Mouse (Mus musculus) limb, embryonic 15.5 days (tissue): ENCODE data around the gene Nsl1. TPM values are rescaled to one million over a fixed set of nuclear protein-coding genes. Genes with fewer than 3 reads are reported as not detected.

Source experiments
- ATAC-seq: fragments of 200-750 bp; cut with Nextera tagmentation; 2 replicates; pipeline ENCODE4 v1.8.0; 2017; ENCODE audit warnings: low read depth, moderate TSS enrichment; ENCODE audit not compliant: insufficient number of reproducible peaks, low FRiP score, low TSS enrichment
- H3K27ac ChIP-seq: fragments of 300-500 bp; sonication (generic); 2 replicates; pipeline ENCODE4 v1.5.1; 2015; ENCODE audit warnings: moderate library complexity, mild to moderate bottlenecking, inconsistent platforms
- H3K27me3 ChIP-seq: fragments of 300-500 bp; sonication (generic); 2 replicates; pipeline ENCODE4 v1.6.1; 2015; ENCODE audit warnings: inconsistent platforms
- H3K36me3 ChIP-seq: fragments of 300-500 bp; sonication (generic); 2 replicates; pipeline ENCODE4 v1.6.1; 2015; ENCODE audit warnings: inconsistent platforms
- H3K4me1 ChIP-seq: fragments of 300-500 bp; sonication (generic); 2 replicates; pipeline ENCODE4 v1.6.1; 2015; ENCODE audit warnings: inconsistent platforms
- H3K4me2 ChIP-seq: fragments of 300-500 bp; sonication (generic); 2 replicates; pipeline ENCODE4 v1.6.1; 2015; ENCODE audit warnings: mild to moderate bottlenecking, inconsistent platforms
- H3K4me3 ChIP-seq: fragments of 300-500 bp; sonication (generic); 2 replicates; pipeline ENCODE4 v1.5.1; 2015; ENCODE audit warnings: mild to moderate bottlenecking, inconsistent platforms
- H3K9ac ChIP-seq: fragments of 300-500 bp; sonication (generic); 2 replicates; pipeline ENCODE4 v1.6.1; 2015; ENCODE audit warnings: inconsistent platforms
- H3K9me3 ChIP-seq: fragments of 300-500 bp; sonication (generic); 2 replicates; pipeline ENCODE4 v1.6.1; 2016; ENCODE audit warnings: inconsistent platforms
- WGBS: fragments of 180-500 bp; shearing (Covaris S2); methylation state at CpG from one replicate; pipeline ENCODE4 v1.1.7; 2015; 5-methylcytosine and 5-hydroxymethylcytosine counted together
- polyA plus RNA-seq: library from polyadenylated mRNA; unstranded; fragments of >200 nt; fragmentation: Nextera tagmentation; extraction: Ambion mirVana; gene quantifications from 2 replicates; pipeline ENCODE4 v1.2.1, GENCODE M21; 2015

The Nsl1 gene
- polyA plus RNA-seq, 1 experiment from 2014 or later = 19.4 TPM

DNA sequence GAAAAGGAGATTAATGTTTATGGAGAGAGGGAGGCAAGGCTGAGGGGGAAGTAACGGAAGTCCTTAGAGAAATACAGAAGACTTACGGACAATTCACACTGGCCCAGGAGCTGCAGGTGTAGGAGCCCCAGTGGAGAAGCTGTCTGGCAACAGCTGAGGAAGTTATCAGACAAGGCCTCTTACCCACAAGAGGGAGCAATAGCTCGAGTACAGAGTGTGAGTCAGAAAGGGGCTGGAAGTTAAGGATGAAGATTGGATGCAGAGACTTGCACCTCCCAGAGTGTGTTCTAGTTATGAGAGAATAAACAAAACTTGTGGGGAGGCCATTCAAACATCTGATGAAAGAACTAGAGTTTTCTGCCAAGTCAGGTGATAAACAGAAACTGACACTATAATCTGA is 5.4 kb upstream of the Nsl1 start:
- no peak for ATAC-seq
- 63% methylated on average over 3 of the region's 3 CpGs for WGBS
- 0 out of 2 replicates have a peak, but pooled peaks cover 8% of the 10 kb centered on the region for H3K4me1 ChIP-seq
- H3K9me3 ChIP-seq = no peaks in the 10 kb centered on the region
- H3K27ac ChIP-seq = no peak overlapping the region
- H3K4me2 ChIP-seq = no peak overlapping the region
- H3K9ac ChIP-seq = no peak overlapping the region
- no peak overlapping the region for H3K4me3 ChIP-seq
- no peaks in the 10 kb centered on the region for H3K27me3 ChIP-seq
- 0 out of 2 replicates have a peak, but pooled peaks cover 3% of the 10 kb centered on the region for H3K36me3 ChIP-seq

DNA sequence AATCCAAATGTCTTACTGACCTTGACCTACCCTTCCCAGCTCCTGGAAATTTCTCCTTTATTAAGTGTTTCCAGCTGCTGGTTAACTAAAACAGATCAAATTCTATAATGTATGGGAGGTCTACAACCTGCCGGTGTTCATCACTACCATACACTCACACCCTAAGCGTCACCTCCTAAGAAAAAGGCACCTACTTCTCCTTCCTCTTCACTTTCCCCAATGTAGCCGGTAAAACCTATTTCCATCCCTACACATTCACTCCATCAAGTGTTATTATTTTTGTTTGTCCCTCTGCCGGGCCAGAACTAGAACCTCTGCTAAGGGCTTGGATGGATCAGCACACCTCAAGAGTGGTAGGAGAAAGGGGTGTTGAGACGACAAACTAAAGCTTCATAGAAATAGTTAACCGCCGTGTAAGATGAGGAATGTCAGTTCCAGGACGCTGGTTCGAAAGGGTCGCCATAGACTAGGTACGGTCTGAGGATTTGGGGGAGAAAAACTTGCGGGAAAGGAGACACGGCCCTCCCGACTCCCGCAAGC is 501 bp upstream of the Nsl1 start:
- peak overlapping the region; percentile 51 for H3K27ac ChIP-seq
- WGBS = 1% methylated on average over 15 of the region's 15 CpGs
- peak overlapping the region; percentile 74 for H3K9ac ChIP-seq
- H3K4me1 ChIP-seq = peaks cover 16% of the 10 kb centered on the region
- peak overlapping the region; percentile 77 for H3K4me2 ChIP-seq
- H3K36me3 ChIP-seq = peaks cover 15% of the 10 kb centered on the region; the same call in 1 of the 2 replicates
- H3K27me3 ChIP-seq = no peaks in the 10 kb centered on the region
- H3K4me3 ChIP-seq = peak overlapping the region; percentile 83
- no peak for ATAC-seq
- no peaks in the 10 kb centered on the region for H3K9me3 ChIP-seq

DNA sequence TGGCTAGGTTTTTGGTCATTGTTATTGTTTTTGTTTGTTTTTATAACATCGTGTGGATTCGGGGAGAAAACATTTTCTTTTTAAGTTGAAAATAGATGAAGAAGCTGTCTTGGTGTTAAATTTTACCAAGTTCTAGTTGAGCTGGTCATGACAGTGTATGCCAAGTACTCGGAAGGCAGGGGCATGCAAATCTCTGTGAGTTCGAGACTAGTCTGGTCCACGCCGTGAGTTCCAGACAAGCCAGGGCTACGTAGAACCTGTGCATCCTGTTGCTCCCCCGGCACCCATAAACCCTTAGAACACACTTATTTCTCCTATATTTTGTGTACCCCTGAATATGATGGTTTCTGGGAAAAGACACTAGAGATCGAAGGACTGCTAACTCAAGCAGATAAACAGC is 888 bp downstream of the Nsl1 start:
- H3K4me2 ChIP-seq = peak overlapping the region; percentile 77
- H3K9me3 ChIP-seq = no peaks in the 10 kb centered on the region
- no peak overlapping the region for H3K27ac ChIP-seq
- H3K27me3 ChIP-seq = no peaks in the 10 kb centered on the region
- peaks cover 27% of the 10 kb centered on the region for H3K36me3 ChIP-seq
- WGBS = 56% methylated on average over 9 of the region's 9 CpGs
- ATAC-seq = no peak
- H3K4me1 ChIP-seq = peaks cover 16% of the 10 kb centered on the region
- no peak overlapping the region for H3K9ac ChIP-seq
- H3K4me3 ChIP-seq = peak overlapping the region; percentile 83

DNA sequence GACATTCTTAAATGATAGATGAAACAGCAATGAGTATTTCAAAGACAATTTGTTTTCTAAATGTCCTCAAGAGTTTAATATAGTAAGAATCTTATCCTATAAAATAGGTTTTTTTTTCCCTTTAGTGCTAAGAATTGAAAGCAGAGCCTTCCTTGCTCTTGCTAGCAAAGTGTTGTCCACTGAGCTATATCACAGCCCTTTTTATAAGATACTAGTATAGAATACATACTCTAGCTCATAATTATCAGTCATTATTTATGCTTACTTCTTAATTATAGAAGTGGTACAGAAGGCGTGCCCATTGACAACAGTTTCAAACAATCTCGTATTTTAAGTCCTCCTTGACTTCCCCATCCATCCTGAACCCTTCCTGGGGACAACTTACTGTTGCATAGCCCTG is 1.7 kb downstream of the Nsl1 start:
- no peak for ATAC-seq
- no peak overlapping the region for H3K4me2 ChIP-seq
- H3K4me1 ChIP-seq = peaks cover 16% of the 10 kb centered on the region
- no peak overlapping the region for H3K4me3 ChIP-seq
- no peaks in the 10 kb centered on the region for H3K27me3 ChIP-seq
- H3K9ac ChIP-seq = no peak overlapping the region
- 92% methylated on average over 2 of the region's 2 CpGs for WGBS
- no peak overlapping the region for H3K27ac ChIP-seq
- H3K9me3 ChIP-seq = no peaks in the 10 kb centered on the region
- H3K36me3 ChIP-seq = peaks cover 36% of the 10 kb centered on the region

DNA sequence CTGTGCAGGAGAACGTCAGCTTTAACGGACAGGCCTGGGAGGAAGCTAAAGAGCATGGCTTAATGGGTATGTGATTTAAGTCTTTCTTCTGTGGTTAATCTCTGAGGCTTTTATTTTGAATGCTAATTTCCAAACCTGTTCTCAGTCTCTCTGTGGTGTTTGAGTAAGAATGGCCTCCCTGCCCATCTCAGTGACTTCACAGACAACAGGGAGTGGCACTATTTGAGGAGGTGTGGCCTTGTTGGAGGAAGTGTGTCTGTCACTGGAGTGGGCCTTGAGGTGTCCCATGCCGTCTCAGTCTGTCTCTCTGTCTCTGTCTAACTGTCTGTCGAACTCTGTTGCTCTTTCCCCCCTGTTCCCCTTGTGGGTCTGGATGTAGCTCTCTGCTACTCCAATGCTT is 2.4 kb downstream of the Nsl1 start:
- H3K27ac ChIP-seq = no peak overlapping the region
- H3K4me2 ChIP-seq = no peak overlapping the region
- peaks cover 42% of the 10 kb centered on the region for H3K36me3 ChIP-seq
- no peaks in the 10 kb centered on the region for H3K27me3 ChIP-seq
- no peak overlapping the region for H3K9ac ChIP-seq
- no peak for ATAC-seq
- no peak overlapping the region for H3K4me3 ChIP-seq
- H3K9me3 ChIP-seq = no peaks in the 10 kb centered on the region
- peaks cover 16% of the 10 kb centered on the region for H3K4me1 ChIP-seq
- WGBS = 82% methylated on average over 4 of the region's 4 CpGs

DNA sequence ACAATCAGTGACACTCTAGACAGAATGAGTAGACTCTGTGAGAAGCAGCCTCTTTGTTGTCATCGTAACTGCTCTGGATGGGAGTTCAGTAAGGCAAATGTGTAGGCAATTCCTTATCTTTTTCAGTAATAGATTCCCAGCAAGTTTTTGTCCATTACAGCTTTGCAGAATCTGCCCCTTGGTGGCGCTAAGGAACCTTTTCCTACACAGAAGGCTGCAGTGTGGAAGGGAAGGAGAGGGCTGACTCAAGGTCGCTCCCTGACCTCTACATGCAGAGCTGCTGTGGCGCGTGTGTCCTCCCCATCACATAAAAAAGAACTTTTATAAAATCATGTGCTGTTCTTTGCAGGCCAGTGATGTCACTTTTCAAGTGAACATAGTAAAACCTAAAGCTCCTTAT is 5.6 kb downstream of the Nsl1 start:
- peaks cover 70% of the 10 kb centered on the region for H3K36me3 ChIP-seq
- peaks cover 5% of the 10 kb centered on the region; the same call in 1 of the 2 replicates for H3K4me1 ChIP-seq
- no peak overlapping the region for H3K9ac ChIP-seq
- no peak overlapping the region for H3K27ac ChIP-seq
- no peak overlapping the region for H3K4me3 ChIP-seq
- H3K9me3 ChIP-seq = no peaks in the 10 kb centered on the region
- 84% methylated on average over 5 of the region's 5 CpGs for WGBS
- H3K27me3 ChIP-seq = no peaks in the 10 kb centered on the region
- ATAC-seq = no peak
- H3K4me2 ChIP-seq = no peak overlapping the region

DNA sequence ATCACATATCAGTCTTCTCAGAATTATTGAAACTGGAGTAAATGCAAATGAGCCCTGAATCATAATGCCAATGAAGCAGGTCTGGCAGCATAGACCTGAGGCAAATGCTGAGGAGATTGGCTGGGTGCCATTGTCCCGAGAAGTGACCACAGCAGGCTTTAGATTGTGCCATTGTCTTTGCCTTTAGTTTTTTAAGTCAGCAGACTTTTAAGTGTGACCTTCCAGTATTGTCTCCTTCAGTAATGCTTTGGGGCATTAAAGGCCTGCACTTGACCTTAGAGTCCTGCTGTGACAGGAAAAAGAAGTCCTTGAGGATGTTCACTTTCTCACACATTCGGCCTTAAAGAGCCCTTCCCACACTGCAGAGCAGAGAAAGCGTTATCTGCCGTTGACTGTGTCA is 7.4 kb downstream of the Nsl1 start:
- Histone ChIP-seq H3K4me2 (no peak overlapping the region), H3K9ac (no peak overlapping the region), H3K4me1 (no peaks in the 10 kb centered on the region), H3K36me3 (peaks cover 85% of the 10 kb centered on the region), H3K27me3 (no peaks in the 10 kb centered on the region), H3K27ac (no peak overlapping the region), H3K9me3 (no peaks in the 10 kb centered on the region), H3K4me3 (no peak overlapping the region)
- WGBS = 86% methylated on average over 4 of the region's 4 CpGs
- no peak for ATAC-seq

DNA sequence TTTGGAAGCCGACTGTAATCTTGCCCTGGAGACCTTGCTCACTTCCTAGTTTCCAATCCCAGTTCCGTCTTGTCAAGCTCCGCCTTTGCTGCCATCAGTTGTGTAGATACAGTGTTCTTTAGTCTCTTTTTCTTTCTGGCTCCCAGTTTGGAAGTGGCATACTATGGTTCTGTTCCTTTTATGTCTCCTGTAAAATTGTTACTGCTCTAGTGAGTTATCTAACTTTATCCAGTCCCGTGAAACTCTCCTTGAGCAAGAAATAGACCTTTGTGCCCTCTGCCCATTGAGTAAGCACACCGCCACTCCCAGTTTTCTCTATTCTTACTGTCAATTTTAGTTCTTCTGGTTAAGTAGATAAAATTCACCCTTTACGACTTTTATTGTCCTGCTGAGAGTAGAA is 8.8 kb downstream of the Nsl1 start:
- Histone ChIP-seq H3K27ac (no peak overlapping the region), H3K4me1 (no peaks in the 10 kb centered on the region), H3K9ac (no peak overlapping the region), H3K9me3 (no peaks in the 10 kb centered on the region), H3K4me3 (no peak overlapping the region), H3K36me3 (peaks cover 84% of the 10 kb centered on the region), H3K27me3 (no peaks in the 10 kb centered on the region), H3K4me2 (no peak overlapping the region)
- 90% methylated on average over 6 of the region's 6 CpGs for WGBS
- no peak for ATAC-seq

DNA sequence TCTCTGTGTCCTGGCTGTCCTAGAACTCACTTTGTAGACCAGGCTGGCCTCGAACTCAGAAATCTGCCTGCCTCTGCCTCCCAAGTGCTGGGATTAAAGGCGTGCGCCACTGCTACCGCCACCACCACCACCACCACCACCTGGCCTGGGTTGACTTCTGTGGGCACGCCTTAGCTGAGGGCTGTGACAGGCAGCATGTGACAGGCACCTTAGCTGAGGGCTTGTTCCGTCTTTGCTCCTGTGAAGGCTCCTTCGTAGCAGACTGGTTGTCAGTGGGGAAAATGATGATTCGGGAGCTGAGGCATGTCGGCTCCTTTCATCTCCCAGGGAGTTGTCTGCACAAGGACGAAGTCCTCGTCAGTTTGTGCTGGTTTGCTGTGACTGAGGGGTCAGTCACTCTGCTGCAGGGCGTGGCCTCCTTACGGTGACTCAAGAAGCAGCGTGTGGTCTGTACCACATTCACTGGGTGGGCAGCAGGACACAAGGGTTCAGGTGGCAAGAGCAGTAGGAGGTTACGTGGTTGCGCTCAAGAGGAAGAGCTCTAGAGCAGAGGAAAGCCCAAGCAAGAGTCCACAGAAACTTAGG is 9.6 kb downstream of the Nsl1 start:
- Histone ChIP-seq H3K36me3 (peaks cover 86% of the 10 kb centered on the region), H3K4me1 (no peaks in the 10 kb centered on the region), H3K9ac (no peak overlapping the region), H3K27me3 (no peaks in the 10 kb centered on the region), H3K4me2 (no peak overlapping the region), H3K4me3 (no peak overlapping the region), H3K9me3 (no peaks in the 10 kb centered on the region), H3K27ac (no peak overlapping the region)
- ATAC-seq = no peak
- 91% methylated on average over 16 of the region's 16 CpGs for WGBS

DNA sequence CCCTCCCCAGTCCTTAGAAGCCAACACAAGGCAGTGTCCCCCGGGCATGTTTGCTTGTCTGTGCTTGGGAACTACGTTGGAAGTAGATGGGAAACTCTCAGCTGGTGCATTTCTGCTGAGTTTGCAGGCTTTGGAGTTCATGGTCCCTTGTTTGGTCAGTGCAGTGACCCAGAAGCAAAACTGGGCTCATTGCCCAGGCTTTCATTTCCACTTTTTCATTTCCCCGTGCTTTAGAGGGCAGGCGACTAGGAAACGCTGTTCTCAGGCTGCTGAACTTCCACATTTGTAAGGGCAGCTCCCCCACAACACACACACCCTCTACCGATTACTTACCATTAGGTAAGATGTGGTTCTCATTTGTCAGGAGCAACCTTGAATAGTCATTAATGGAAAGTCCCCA is 10.2 kb downstream of the Nsl1 start:
- no peak for ATAC-seq
- no peak overlapping the region for H3K9ac ChIP-seq
- peaks cover 87% of the 10 kb centered on the region for H3K36me3 ChIP-seq
- H3K4me3 ChIP-seq = no peak overlapping the region
- no peaks in the 10 kb centered on the region for H3K4me1 ChIP-seq
- H3K27me3 ChIP-seq = no peaks in the 10 kb centered on the region
- no peak overlapping the region for H3K4me2 ChIP-seq
- H3K27ac ChIP-seq = no peak overlapping the region
- no peaks in the 10 kb centered on the region for H3K9me3 ChIP-seq
- 77% methylated on average over 6 of the region's 6 CpGs for WGBS

DNA sequence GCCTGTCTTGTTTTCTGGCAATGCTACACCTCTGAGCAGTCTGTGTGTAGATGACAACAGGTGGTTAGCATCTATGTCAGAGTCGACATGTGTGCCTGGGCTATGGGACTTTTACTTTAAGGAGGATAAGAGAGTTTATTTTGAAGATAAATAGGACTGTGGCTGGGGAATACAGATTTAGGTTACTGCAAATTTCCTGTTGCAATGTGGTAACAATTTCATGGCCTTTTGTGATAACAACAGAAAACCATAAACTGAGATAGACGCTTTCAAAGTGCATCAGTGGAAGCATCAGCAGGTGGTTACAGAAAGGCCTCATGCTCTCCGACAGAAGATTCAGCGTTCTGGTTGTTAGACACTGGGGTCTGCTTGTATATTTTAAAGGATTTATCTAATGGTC is 10.7 kb downstream of the Nsl1 start:
- 81% methylated on average over 4 of the region's 4 CpGs for WGBS
- no peaks in the 10 kb centered on the region for H3K4me1 ChIP-seq
- H3K36me3 ChIP-seq = peaks cover 87% of the 10 kb centered on the region
- H3K4me3 ChIP-seq = no peak overlapping the region
- H3K9ac ChIP-seq = no peak overlapping the region
- no peak for ATAC-seq
- H3K27me3 ChIP-seq = no peaks in the 10 kb centered on the region
- H3K4me2 ChIP-seq = no peak overlapping the region
- H3K9me3 ChIP-seq = no peaks in the 10 kb centered on the region
- no peak overlapping the region for H3K27ac ChIP-seq

DNA sequence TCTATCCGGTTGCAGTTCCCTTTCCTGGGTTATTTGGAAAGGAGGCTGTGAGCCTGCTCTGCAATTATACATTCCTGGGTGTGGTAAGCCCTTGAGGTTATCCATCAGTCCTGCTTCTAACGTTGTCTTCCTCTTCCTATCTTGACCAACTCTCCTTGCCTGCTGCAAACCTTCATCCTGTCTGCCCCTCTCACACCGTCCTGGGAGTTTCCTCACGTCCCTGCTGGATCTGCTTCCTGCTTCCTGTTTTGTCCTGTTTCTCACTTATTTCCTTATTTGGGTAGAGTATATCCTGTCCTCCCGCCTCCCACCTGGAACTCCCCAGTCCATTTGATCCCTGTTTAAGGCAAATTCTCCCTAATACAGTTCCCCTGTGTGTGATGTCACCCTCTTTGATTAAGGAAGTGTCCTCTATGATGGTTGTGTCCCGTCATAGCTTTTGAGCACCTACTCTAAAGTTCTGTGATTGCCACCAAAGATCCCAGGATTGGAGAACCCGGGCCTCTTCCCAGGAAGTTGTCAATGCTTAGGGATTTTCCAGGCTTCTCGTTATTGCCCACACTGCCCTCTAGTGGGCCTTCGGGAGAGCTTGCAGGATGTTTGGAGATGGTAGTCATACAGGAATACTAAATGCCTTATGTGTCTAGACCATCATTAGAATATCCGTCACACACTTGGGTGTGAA is 12.5 kb downstream of the Nsl1 start:
- no peak for ATAC-seq
- 52% methylated on average over 10 of the region's 10 CpGs for WGBS
- Histone ChIP-seq H3K4me3 (no peak overlapping the region), H3K27ac (no peak overlapping the region; the same call in 1 of the 2 replicates), H3K4me2 (no peak overlapping the region), H3K9me3 (no peaks in the 10 kb centered on the region), H3K27me3 (no peaks in the 10 kb centered on the region), H3K36me3 (peaks cover 78% of the 10 kb centered on the region), H3K9ac (no peak overlapping the region), H3K4me1 (no peaks in the 10 kb centered on the region)
